9 mouse cellular contexts compared by ENCODE assay signal in the genomic region with DNA sequence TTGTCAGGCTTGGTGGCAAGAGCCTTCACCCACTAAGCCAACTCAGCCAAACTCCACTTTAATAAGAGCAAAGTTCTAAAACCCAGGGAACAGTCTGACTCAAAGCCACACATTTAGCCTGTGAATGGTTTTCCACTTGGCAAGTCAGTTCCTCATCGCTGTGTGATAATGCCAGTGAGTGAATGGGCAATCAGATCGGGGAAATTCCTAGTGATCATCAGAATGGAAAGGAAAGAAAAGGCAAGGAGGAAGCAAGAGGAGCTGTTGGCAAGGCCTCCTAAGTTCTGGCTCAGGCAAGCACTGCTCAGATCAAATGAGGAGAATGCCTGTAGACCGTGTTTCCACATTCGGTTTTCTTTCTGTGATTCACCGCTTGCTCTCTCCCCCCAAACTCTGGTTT. TPM values are rescaled to one million over a fixed set of nuclear protein-coding genes. Genes with fewer than 3 reads are reported as not detected.
DNase-seq lines count a peak whose midpoint lies in the region.
"Had no signal": no experiment of that assay in that cellular context is flagged by ENCODE, and none has a peak within 500 bp of the region (broad histone marks: within the 10 kb centered on the region; RNA-seq: fewer than 3 reads in every experiment).

No protein-coding gene starts in this region.

- peak; percentile 45 for DNase-seq in cerebellum, adult 11-12 months
- no peak for DNase-seq in cerebellum, adult 8-10 months
- peak; percentile 34 to 54 for DNase-seq in layer of hippocampus, adult 18-20 months (ENCODE audit: low spot score in 2 of 2)
- no peak for DNase-seq in layer of hippocampus, adult 9-10 months (ENCODE audit: low spot score)
- DNase-seq in adipocyte (ENCODE audit: low spot score), result peak; percentile 21
- peak; percentile 74 to 91 for DNase-seq in kidney, adult 8-10 months
- DNase-seq in yolk sac, embryonic 10.5 days (ENCODE audit: low spot score), result no peak
- no peak for DNase-seq in urinary bladder, postnatal 36 days (ENCODE audit: low spot score in 2 of 2)
- DNase-seq: lung, postnatal 10 days had no signal

RNA-seq across cellular contexts. Expression of a gene that starts 35.2 kb away (rescaled TPM):
- 100 to 1,000 TPM; 114 TPM for total RNA-seq in layer of hippocampus, adult 18-20 months (2021)

Comparison
In these comparisons a context has a peak if more than half of its experiments do, and no peak if none do; other contexts are left out.
1. DNase-seq: peak in cerebellum, adult 11-12 months (single experiment), layer of hippocampus, adult 18-20 months (2 of 2), adipocyte (single experiment) and kidney, adult 8-10 months (2 of 2); none in cerebellum, adult 8-10 months (single experiment), layer of hippocampus, adult 9-10 months (single experiment), yolk sac, embryonic 10.5 days (single experiment) and urinary bladder, postnatal 36 days (0 of 2).